Mouse (Mus musculus) thymus, adult 2 months (tissue): Measurements from ENCODE around the gene Frmd4a.

Experiments
- CTCF ChIP-seq: fragments of 200-500 bp; IDR thresholded peaks from 2 replicates; pipeline ENCODE4 v1.5.1; 2012; ENCODE audit warnings: mild to moderate bottlenecking, control low read depth, low read length, moderate library complexity, borderline replicate concordance; ENCODE audit not compliant: control insufficient read depth, poor library complexity, insufficient read depth; ENCODE audit errors: extremely low read depth
- POLR2A ChIP-seq: fragments of 200-500 bp; IDR thresholded peaks from 2 replicates; pipeline ENCODE4 v1.6.1; 2012; ENCODE audit warnings: mild to moderate bottlenecking, low read length, control low read depth, moderate library complexity; ENCODE audit not compliant: control insufficient read depth, poor library complexity, insufficient read depth; ENCODE audit errors: extremely low read depth

DNA sequence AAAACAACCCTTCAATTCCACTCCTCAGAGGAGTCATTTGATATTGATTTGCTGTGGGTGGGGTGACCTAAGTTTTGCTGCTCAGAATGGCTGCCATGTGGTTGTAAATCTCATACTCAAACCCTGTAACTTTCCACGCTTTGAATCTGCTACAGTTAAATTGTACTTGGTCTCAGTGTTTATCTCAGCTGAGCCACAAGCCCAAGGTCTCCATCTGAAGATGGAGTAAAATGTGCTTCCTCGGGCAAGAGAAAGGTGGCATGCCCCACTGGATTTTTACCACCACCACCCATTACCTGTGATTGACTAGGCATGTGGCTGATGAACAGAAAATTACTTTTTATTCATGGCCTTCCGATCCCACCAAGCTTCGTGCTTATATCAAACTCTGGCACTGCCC, 488.2 kb downstream of the Frmd4a start:
- no peak for TF ChIP-seq CTCF
- TF ChIP-seq POLR2A, result no peak
